Mouse (Mus musculus): ENCODE measurements around the gene Ap5b1.
A peak's percentile ranks its signal among the peaks of the same experiment; 100 is the strongest.

Gene Ap5b1

DNA sequence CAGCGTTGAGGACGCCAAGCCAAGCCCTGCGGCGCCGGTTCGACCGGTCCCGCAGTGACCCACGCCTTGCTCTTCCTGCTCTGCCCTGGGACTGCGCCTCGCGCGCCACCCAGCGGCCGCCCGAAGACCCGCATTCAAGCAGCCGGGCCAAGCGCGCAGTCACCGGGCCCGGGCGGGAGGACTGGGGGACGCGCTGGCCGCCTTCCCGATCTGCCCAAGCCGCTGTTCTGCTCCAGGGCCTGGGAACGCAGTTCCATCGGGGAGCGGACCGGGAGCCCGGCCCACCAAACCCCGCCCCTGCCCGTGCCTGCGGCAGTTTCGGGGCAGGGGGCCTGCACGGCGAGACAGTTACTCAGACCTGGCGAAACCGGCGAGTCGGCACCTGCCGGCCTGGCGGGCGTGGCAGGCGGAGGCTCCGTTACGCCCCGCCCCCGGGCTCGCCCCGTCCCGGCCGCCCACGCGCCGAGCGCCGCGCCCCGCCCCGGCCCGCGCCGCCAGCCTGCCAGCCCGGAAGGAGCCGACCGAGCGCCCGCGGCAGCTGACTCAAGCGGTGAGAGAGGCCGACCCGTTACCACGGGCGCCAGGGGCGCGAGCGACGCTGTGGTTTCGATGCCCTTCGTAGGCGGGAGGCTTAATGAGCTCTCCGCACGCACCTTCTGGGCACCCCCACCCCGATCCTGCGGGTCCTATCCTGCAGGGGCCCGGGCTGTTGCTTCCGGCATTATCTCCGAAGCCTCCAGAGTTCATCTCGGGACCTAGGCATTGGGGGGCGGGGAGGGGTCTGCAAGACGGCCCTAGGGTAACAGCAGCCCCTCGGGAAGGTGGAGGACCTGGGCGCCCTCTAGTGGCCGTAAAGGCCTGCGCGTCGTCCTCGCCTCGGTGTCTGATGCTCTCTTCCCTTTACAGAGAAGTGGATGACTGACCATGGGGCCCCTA, at the start of gene Ap5b1:
Ap5b1 (plus strand) TSS at position 492 of the 936 bp plus-strand sequence.
- DNase-seq (ENCODE audit: extremely low read depth, low read depth) = peak; percentile 60

- no peak for DNase-seq (ENCODE audit: extremely low read depth, low read depth)
Measured at GRCm38 (mm10) chr19:5518721-5519120, 49.1 kb upstream of the Ap5b1 start.

DNA sequence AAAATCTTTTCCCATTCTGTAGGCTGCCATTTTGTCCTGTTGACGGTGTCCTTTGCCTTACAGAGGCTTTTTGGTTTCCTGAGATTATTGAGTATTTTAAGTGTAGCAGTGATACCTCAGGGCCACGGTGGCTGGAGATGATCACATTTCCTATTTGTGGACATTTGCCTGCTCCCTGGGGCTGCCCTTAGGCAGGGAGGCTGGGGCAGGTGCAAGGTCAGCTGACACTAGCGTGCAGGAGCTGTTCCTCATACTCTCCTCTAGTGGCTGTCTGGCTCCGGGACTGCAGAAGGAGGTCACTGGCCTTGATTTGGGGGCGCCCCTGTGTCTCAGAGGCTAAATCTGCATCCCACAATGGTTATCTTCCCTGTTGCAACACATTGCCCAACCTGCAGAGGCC, 42.6 kb upstream of the Ap5b1 start:
- DNase-seq (ENCODE audit: extremely low read depth, low read depth) = no peak

GRCm38 (mm10) chr19:5529325-5530137, 38.3 kb upstream of the Ap5b1 start:
- peak; percentile 45 for DNase-seq (ENCODE audit: extremely low read depth, low read depth)

- DNase-seq (ENCODE audit: extremely low read depth, low read depth) = no peak
Measured at GRCm38 (mm10) chr19:5530138-5530524, 37.7 kb upstream of the Ap5b1 start.

- DNase-seq (ENCODE audit: extremely low read depth, low read depth) = no peak
Measured at GRCm38 (mm10) chr19:5532520-5532919, 35.3 kb upstream of the Ap5b1 start.

DNA sequence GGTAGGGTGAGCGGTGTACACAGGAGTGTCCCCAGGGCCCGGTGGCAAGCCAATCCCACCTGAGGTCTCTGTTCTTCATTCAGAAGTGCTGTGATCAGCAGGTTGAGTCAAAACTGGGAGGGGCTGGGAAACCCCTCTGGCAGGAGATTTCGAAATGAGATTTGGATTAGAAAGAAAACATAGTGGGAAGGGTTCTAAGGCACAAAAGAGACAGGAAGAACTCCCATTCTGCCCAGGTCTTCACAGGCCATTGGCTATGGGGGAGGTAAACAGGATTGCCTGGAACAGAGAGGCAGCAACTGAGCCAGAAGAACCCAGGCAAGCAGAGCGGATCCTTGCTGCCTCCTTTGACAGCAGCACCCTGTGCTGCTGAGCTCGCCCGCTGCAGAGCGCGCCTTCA, 29.0 kb upstream of the Ap5b1 start:
- DNase-seq (ENCODE audit: extremely low read depth, low read depth) = no peak

GRCm38 (mm10) chr19:5543362-5543761, 24.5 kb upstream of the Ap5b1 start:
- DNase-seq (ENCODE audit: extremely low read depth, low read depth) = no peak

- no peak for DNase-seq (ENCODE audit: extremely low read depth, low read depth)
Measured at GRCm38 (mm10) chr19:5544031-5544430, 23.8 kb upstream of the Ap5b1 start.

GRCm38 (mm10) chr19:5547471-5548056, 20.3 kb upstream of the Ap5b1 start:
- DNase-seq (ENCODE audit: extremely low read depth, low read depth) = peak; percentile 58

- DNase-seq (ENCODE audit: extremely low read depth, low read depth) = no peak
Measured at GRCm38 (mm10) chr19:5553802-5554201, 14.0 kb upstream of the Ap5b1 start.

- no peak for DNase-seq (ENCODE audit: extremely low read depth, low read depth)
Measured at GRCm38 (mm10) chr19:5554212-5554611, 13.6 kb upstream of the Ap5b1 start.

DNA sequence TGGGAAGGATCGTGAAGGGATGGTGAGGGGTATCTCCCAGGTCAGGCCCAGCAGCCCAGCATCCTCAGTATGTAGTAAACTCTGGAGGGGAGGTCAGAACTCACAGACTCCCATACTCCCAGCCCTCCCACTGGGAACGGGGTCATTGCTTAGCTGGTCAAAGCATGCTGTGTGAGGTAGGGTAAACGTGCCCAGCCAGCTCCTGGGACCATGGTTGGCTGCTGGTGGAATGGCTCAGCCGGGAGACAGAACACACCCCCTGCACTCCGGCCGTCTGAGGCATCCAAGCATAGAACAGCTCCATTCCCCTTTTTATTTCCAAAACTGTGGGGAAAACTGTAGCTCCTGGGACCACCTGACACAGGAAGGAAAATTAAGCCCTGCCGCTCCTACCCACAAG, 9.7 kb upstream of the Ap5b1 start:
- DNase-seq (ENCODE audit: extremely low read depth, low read depth) = no peak

GRCm38 (mm10) chr19:5558770-5559169, 9.1 kb upstream of the Ap5b1 start:
- no peak for DNase-seq (ENCODE audit: extremely low read depth, low read depth)

- no peak for DNase-seq (ENCODE audit: extremely low read depth, low read depth)
Measured at GRCm38 (mm10) chr19:5559229-5559628, 8.6 kb upstream of the Ap5b1 start.

DNA sequence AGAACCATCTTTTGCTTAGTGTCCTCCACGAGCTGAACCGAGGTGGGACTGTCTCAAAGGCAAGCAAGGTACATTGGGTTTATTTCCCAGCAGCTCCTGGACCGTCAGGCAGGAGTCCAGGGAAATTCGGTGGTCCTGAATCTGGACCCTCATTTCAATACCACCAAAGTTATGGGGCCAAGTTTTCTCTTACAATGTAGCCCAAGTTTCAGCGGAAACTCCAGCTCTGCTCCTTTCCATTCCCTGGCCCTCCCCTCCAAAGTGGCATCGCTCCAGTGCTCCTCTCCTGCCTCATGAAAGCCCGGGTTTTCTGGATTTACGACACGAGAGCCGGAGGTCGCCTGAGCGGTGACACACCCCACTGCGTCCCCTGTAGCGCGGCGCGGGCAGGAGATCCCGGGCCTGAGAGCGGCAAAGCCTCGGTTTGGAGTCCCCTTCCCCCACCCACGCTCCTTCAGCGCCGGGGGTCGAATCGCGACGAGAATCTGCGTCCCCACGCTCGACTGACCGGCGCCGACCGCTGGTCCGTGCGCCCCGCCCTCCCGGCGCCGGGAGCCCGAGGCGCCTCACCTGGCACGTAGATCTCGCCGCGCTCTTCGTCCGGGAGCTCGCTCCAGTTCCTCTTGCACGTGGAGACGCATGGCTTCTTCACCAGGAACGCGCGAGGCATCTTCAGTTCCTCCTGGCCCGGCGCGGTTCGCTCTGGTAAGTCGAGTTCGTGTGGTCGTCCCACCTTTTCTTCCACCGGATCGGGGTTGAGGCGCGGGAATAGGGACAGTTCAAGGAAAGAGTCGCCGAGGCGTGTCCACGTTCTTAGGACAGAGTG, 8.0 kb upstream of the Ap5b1 start:
- DNase-seq (ENCODE audit: extremely low read depth, low read depth) = no peak

DNA sequence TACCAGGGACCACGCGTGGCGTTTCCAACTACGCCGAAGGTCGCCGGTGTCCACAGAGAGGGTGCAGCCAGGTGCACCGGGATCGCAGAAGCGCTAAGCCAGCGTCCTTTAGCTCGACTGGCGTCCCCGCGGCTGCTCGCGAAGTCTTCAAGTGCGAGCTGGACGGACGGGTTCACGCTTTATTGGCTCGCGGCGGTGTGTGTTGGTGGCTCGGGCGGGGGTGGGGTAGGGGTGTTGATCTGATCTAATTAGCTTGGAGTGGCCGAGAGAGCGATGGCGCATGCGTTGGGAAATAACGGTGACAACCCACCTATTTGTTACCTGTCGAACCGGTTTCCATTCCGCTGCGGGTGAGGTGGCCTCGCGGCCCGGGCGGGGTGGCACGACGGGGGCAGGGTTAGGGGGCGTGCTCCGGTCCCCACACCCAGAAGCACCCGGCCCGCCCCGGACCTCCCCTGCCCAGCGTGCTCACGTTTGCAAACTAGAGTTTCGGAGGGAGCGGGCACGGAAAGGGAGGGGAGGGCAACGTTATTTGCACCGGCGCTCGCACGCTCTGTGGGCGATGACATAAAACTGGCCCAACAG, 7.3 kb upstream of the Ap5b1 start, which contains the start of gene Ovol1:
Ovol1 (minus strand) TSS at position 190 of the 585 bp plus-strand sequence.
- DNase-seq (ENCODE audit: extremely low read depth, low read depth) = no peak

DNA sequence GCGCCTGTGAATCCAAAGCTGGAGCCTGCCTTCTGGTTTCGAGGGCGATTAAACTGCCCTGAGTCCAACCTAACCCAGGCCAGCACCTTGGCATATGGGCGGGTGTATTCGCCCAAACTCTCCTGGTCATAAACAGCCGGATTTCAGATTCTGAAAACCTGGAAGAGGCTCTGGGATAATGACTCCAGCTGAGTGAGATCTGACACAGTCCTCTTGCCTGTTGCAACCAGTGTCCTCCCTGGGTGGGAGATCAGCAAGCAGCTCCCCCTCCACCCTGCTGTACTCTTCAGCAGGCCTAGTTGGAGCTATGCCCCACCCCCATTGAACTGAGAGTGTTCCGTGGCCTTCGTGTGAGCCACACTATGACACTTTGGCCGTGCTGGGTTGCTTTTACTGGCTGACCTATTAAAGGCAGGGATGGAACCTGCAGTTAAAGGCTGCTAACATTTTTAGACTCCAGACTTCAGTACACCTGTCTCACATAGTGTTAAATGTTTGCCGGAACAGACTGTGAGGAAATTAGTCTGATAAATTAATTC, 6.5 kb upstream of the Ap5b1 start:
- DNase-seq (ENCODE audit: extremely low read depth, low read depth) = no peak

GRCm38 (mm10) chr19:5561886-5562285, 5.9 kb upstream of the Ap5b1 start:
- DNase-seq (ENCODE audit: extremely low read depth, low read depth) = no peak

DNA sequence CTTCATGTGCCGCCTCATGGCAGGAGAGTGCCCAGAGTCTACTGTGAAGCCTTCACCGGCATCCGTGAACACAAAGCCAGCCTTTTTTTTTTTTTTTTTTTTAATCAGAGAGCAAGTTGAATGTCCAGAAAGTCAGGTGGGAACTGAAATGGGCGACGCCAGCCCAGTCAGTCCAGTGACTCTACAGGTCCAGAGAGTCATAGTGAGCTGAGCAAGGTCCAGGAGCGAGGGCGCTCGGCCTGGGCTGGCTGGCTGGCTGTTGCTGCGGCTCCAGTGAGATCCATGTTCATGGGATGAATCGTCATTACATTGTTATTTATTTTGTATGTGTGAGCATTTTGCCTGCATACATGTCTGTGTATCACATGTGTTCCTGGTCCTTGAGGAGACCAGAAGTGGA, 5.0 kb upstream of the Ap5b1 start:
- DNase-seq (ENCODE audit: extremely low read depth, low read depth) = no peak
